Mouse (Mus musculus): ENCODE measurements around the gene Pcsk5. TPM values are rescaled to one million over a fixed set of nuclear protein-coding genes. Genes with fewer than 3 reads are reported as not detected.

Pcsk5 gene
- total and polyA plus RNA-seq, 3 experiments: not detected

GRCm38 (mm10) chr19:17600347-17600746 is 237.1 kb downstream of the Pcsk5 start:
- H3K9ac ChIP-seq (ENCODE audit: insufficient read depth, low read depth): no peak overlapping the region
- no peak overlapping the region for H3K4me3 ChIP-seq (replicated peaks in 1 of 3; ENCODE audit: low read depth in 2 of 3, low read length in 2 of 3, poor library complexity in 1 of 3)
- H3K9me3 ChIP-seq (replicated peaks; ENCODE audit: low read length): no peaks in the 10 kb centered on the region
- H3K27me3 ChIP-seq (replicated peaks): no peaks in the 10 kb centered on the region
- no peak for TF ChIP-seq HCFC1 (IDR thresholded peaks at IDR 0.05; ENCODE audit: low read depth, low read length)
- no peak for TF ChIP-seq ZNF384 (IDR thresholded peaks at IDR 0.05; ENCODE audit: low read depth, low read length)
- no peak overlapping the region for H3K27ac ChIP-seq (ENCODE audit: insufficient read depth, low read depth)
- no peaks in the 10 kb centered on the region for H3K79me2 ChIP-seq (replicated peaks; ENCODE audit: control insufficient read depth, extremely low read depth, insufficient read depth, poor library complexity, severe bottlenecking)
- H3K36me3 ChIP-seq (replicated peaks in 1 of 2; ENCODE audit: control insufficient read depth in 1 of 2, insufficient read depth in 1 of 2, low read length in 1 of 2): no peaks in the 10 kb centered on the region
- in situ Hi-C loops (cut with MboI; ENCODE audit: low pct_ligation_motif_present, low pct_unique_long_range_greater_than_20kb, low sequenced_read_pairs) (no loop called here), dilution Hi-C loops (cut with MboI; ENCODE audit: extremely low pct_ligation_motif_present, extremely low pct_unique_long_range_greater_than_20kb, low sequenced_read_pairs) (no loop called here)
- H3K4me1 ChIP-seq (ENCODE audit: control insufficient read depth in 1 of 2, insufficient read depth in 2 of 2): no peaks in the 10 kb centered on the region
- no peak for DNase-seq (ENCODE audit: extremely low read depth)
- H3K4me2 ChIP-seq (ENCODE audit: insufficient read depth, low read depth, poor library complexity, severe bottlenecking): no peak overlapping the region

- H3K9me3 ChIP-seq (replicated peaks; ENCODE audit: low read length): no peaks in the 10 kb centered on the region
- no peak overlapping the region for H3K9ac ChIP-seq (ENCODE audit: insufficient read depth, low read depth)
- no peak overlapping the region for H3K4me2 ChIP-seq (ENCODE audit: insufficient read depth, low read depth, poor library complexity, severe bottlenecking)
- no peaks in the 10 kb centered on the region for H3K4me1 ChIP-seq (ENCODE audit: control insufficient read depth in 1 of 2, insufficient read depth in 2 of 2)
- no peaks in the 10 kb centered on the region for H3K79me2 ChIP-seq (replicated peaks; ENCODE audit: control insufficient read depth, extremely low read depth, insufficient read depth, poor library complexity, severe bottlenecking)
- H3K36me3 ChIP-seq (replicated peaks in 1 of 2; ENCODE audit: control insufficient read depth in 1 of 2, insufficient read depth in 1 of 2, low read length in 1 of 2): no peaks in the 10 kb centered on the region
- in situ Hi-C loops (cut with MboI; ENCODE audit: low pct_ligation_motif_present, low pct_unique_long_range_greater_than_20kb, low sequenced_read_pairs): no loop called here
- H3K27me3 ChIP-seq (replicated peaks): no peaks in the 10 kb centered on the region
- no peak overlapping the region for H3K4me3 ChIP-seq (replicated peaks in 1 of 3; ENCODE audit: low read depth in 2 of 3, low read length in 2 of 3, poor library complexity in 1 of 3)
- no peak for DNase-seq (ENCODE audit: extremely low read depth)
- TF ChIP-seq MAFK (IDR thresholded peaks at IDR 0.05; ENCODE audit: insufficient replicate concordance, low read length) (no peak), JUN (IDR thresholded peaks at IDR 0.05; ENCODE audit: insufficient read depth, low read depth, low read length) (no peak), ETS1 (conservative IDR thresholded peaks at IDR 0.05; ENCODE audit: low read depth, low read length) (no peak), TCF12 (IDR thresholded peaks at IDR 0.05; ENCODE audit: low read depth, low read length) (no peak), EP300 (IDR thresholded peaks at IDR 0.05; ENCODE audit: low read length) (no peak), GABPA (IDR thresholded peaks at IDR 0.05; ENCODE audit: insufficient replicate concordance, low read depth, low read length) (no peak), CTCF (conservative IDR thresholded peaks at IDR 0.05 in 1 of 2, IDR thresholded peaks at IDR 0.05 in 1 of 2; ENCODE audit: low read depth in 2 of 2, low read length in 2 of 2) (no peak), MAX (IDR thresholded peaks at IDR 0.05; ENCODE audit: low read length) (no peak), ZC3H11A (IDR thresholded peaks at IDR 0.05; ENCODE audit: low read depth, low read length) (no peak), E2F4 (IDR thresholded peaks at IDR 0.05; ENCODE audit: insufficient replicate concordance, low read depth, low read length) (no peak), UBTF (IDR thresholded peaks at IDR 0.05; ENCODE audit: low read depth, low read length) (no peak), PAX5 (IDR thresholded peaks at IDR 0.05; ENCODE audit: low read length) (no peak), SMC3 (IDR thresholded peaks at IDR 0.05; ENCODE audit: low read depth, low read length) (no peak), TBP (conservative IDR thresholded peaks at IDR 0.05; ENCODE audit: low read depth, low read length) (no peak), ELF1 (IDR thresholded peaks at IDR 0.05; ENCODE audit: low read depth, low read length) (no peak)
- no peak overlapping the region for H3K27ac ChIP-seq (ENCODE audit: insufficient read depth, low read depth)
- dilution Hi-C loops (cut with MboI; ENCODE audit: extremely low pct_ligation_motif_present, extremely low pct_unique_long_range_greater_than_20kb, low sequenced_read_pairs): no loop called here
These were observed 244.6 kb downstream of the Pcsk5 start for GRCm38 (mm10) chr19:17592790-17593189.
